Mouse (Mus musculus) liver, embryonic 13.5 days (tissue): ENCODE results near the gene Srgap3. TPM values are rescaled to one million over a fixed set of nuclear protein-coding genes. Genes with fewer than 3 reads are reported as not detected.

Source experiments
- ATAC-seq: fragments of 200-750 bp; cut with Nextera tagmentation; 2 replicates; pipeline ENCODE4 v1.8.0; 2017; ENCODE audit warnings: low read depth, mild to moderate bottlenecking, moderate number of reproducible peaks, moderate library complexity
- DNase-seq: peaks from one replicate; pipeline ENCODE4 v3.0.0; 2022
- H3K27ac ChIP-seq: fragments of 300-500 bp; sonication (generic); 2 replicates; pipeline ENCODE4 v1.5.1; 2015; ENCODE audit warnings: moderate library complexity, mild to moderate bottlenecking, inconsistent platforms
- H3K27me3 ChIP-seq: fragments of 300-500 bp; sonication (generic); 2 replicates; pipeline ENCODE4 v1.6.1; 2015; ENCODE audit warnings: mild to moderate bottlenecking, inconsistent platforms
- H3K36me3 ChIP-seq: fragments of 300-500 bp; sonication (generic); 2 replicates; pipeline ENCODE4 v1.6.1; 2015; ENCODE audit warnings: mild to moderate bottlenecking, inconsistent platforms
- H3K4me1 ChIP-seq: fragments of 300-500 bp; sonication (generic); replicated peaks from 2 replicates; pipeline ENCODE4 v1.6.1; 2015; ENCODE audit warnings: inconsistent platforms
- H3K4me2 ChIP-seq: fragments of 300-500 bp; sonication (generic); 2 replicates; pipeline ENCODE4 v1.6.1; 2015; ENCODE audit warnings: inconsistent platforms, mild to moderate bottlenecking, moderate library complexity
- H3K4me3 ChIP-seq: fragments of 300-500 bp; sonication (generic); replicated peaks from 2 replicates; pipeline ENCODE4 v1.5.1; 2015; ENCODE audit warnings: mild to moderate bottlenecking, inconsistent platforms
- H3K9ac ChIP-seq: fragments of 300-500 bp; sonication (generic); 2 replicates; pipeline ENCODE4 v1.6.1; 2015; ENCODE audit warnings: mild to moderate bottlenecking, inconsistent platforms
- H3K9me3 ChIP-seq: fragments of 300-500 bp; sonication (generic); replicated peaks from 2 replicates; pipeline ENCODE4 v1.6.1; 2016; ENCODE audit warnings: inconsistent platforms
- WGBS: fragments of 180-500 bp; shearing (Covaris S2); methylation state at CpG from one replicate; pipeline ENCODE4 v1.1.7; 2015; ENCODE audit not compliant: insufficient replicate concordance; 5-methylcytosine and 5-hydroxymethylcytosine counted together
- polyA plus RNA-seq: library from polyadenylated mRNA; unstranded; fragments of >200 nt; fragmentation: Nextera tagmentation; extraction: Ambion mirVana; gene quantifications from 2 replicates; pipeline ENCODE4 v1.2.1, GENCODE M21; 2015

Srgap3 gene
- polyA plus RNA-seq, 1 experiment from 2014 or later, result 0.33 TPM

DNA sequence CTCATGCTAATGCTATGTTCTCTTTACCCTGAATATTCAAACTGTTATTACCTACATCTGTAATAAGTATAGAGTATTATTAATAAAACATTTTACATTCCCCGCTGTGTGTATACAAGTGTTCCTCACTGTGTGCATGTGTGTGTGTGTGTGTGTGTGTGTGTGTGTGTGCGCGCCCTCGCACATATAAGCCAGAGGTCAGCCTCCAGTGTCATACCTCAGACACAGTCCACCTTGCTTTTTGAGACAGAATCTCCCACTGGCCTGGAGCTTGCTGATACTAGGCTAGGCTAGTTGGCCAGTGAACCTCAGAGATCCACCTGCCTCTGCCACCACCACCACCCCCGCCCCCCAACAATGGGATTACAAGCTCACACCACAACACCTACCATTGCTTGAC lies 43.3 kb downstream of the Srgap3 start:
- DNase-seq (no peak), ATAC-seq (no peak)
- no peaks in the 10 kb centered on the region for H3K9me3 ChIP-seq
- H3K9ac ChIP-seq, result no peak overlapping the region
- H3K4me2 ChIP-seq, result no peak overlapping the region
- H3K27me3 ChIP-seq, result no peaks in the 10 kb centered on the region
- peaks cover 37% of the 10 kb centered on the region for H3K4me1 ChIP-seq
- WGBS, result 79% methylated on average over 5 of the region's 5 CpGs
- no peak overlapping the region for H3K27ac ChIP-seq
- no peak overlapping the region for H3K4me3 ChIP-seq
- no peaks in the 10 kb centered on the region for H3K36me3 ChIP-seq

- WGBS, result 32% methylated on average over 7 of the region's 7 CpGs
- Histone ChIP-seq H3K27ac (no peak overlapping the region), H3K4me3 (no peak overlapping the region), H3K27me3 (no peaks in the 10 kb centered on the region), H3K9me3 (no peaks in the 10 kb centered on the region), H3K9ac (no peak overlapping the region), H3K36me3 (no peaks in the 10 kb centered on the region), H3K4me2 (no peak overlapping the region), H3K4me1 (peaks cover 35% of the 10 kb centered on the region)
- DNase-seq (no peak), ATAC-seq (no peak)
These were observed 43.8 kb downstream of the Srgap3 start for GRCm38 (mm10) chr6:112903226-112903625.

DNA sequence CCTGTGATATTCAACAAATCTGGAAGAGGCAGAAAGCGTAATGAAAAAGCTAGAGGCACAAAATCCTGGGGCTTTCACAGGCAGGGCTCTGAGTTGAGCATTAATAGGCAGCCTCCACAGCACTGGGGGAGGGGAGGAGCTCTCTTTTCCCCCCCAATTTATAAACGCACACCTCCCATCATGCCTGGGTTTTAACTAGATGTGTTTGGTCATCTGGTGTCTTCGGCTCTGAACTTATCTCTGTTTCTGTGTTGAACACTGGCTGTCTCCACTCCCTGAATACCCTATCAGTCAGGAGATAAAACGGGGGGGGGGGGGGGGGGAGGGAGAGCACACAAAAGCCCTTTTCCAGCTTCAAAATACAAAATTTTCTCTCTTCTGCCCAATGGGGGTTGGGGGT lies 44.3 kb downstream of the Srgap3 start:
- H3K4me1 ChIP-seq, result peaks cover 30% of the 10 kb centered on the region
- no peaks in the 10 kb centered on the region for H3K36me3 ChIP-seq
- H3K9ac ChIP-seq, result no peak overlapping the region
- no peak overlapping the region for H3K4me2 ChIP-seq
- no peaks in the 10 kb centered on the region for H3K27me3 ChIP-seq
- ATAC-seq (peak; percentile 73), DNase-seq (no peak)
- H3K9me3 ChIP-seq, result no peaks in the 10 kb centered on the region
- no peak overlapping the region for H3K27ac ChIP-seq
- WGBS, result 18% methylated on average over 4 of the region's 4 CpGs
- no peak overlapping the region for H3K4me3 ChIP-seq

- H3K4me1 ChIP-seq, result peaks cover 34% of the 10 kb centered on the region
- no peaks in the 10 kb centered on the region for H3K27me3 ChIP-seq
- no peak for ATAC-seq
- H3K9ac ChIP-seq, result no peak overlapping the region
- no peak overlapping the region for H3K4me3 ChIP-seq
- WGBS, result 75% methylated on average over 6 of the region's 6 CpGs
- DNase-seq, result no peak
- no peak overlapping the region for H3K27ac ChIP-seq
- H3K4me2 ChIP-seq, result no peak overlapping the region
- no peaks in the 10 kb centered on the region for H3K36me3 ChIP-seq
- H3K9me3 ChIP-seq, result no peaks in the 10 kb centered on the region
These were observed 46.8 kb downstream of the Srgap3 start for GRCm38 (mm10) chr6:112900306-112900705.

- no peak overlapping the region for H3K4me2 ChIP-seq
- peaks cover 34% of the 10 kb centered on the region for H3K4me1 ChIP-seq
- H3K9me3 ChIP-seq, result no peaks in the 10 kb centered on the region
- no peak overlapping the region for H3K27ac ChIP-seq
- ATAC-seq (no peak), DNase-seq (no peak)
- no peaks in the 10 kb centered on the region for H3K36me3 ChIP-seq
- H3K27me3 ChIP-seq, result no peaks in the 10 kb centered on the region
- WGBS, result 35% methylated on average over 1 of the region's 1 CpGs
- H3K4me3 ChIP-seq, result no peak overlapping the region
- no peak overlapping the region for H3K9ac ChIP-seq
These were observed 47.4 kb downstream of the Srgap3 start for GRCm38 (mm10) chr6:112899711-112900110.

DNA sequence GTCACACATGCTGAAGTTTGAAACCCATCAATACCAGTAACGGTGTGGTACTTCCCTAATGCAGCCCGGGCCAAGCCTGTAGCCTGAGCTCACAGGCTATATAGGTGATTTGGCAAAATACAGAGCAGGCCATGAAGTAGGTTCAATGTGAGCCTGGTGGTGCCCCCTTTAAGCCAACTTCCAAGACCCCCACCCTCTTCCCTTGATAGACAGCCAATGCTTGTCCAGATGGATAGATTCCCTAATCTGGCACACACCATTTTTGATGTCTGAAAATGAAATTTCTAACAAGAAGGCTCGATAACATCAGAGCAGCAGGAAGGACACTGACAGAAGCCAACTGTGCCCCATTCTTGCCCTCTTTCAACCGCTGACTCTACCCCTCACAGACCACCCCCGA lies 47.8 kb downstream of the Srgap3 start:
- Histone ChIP-seq H3K9ac (no peak overlapping the region), H3K4me1 (peaks cover 33% of the 10 kb centered on the region), H3K9me3 (no peaks in the 10 kb centered on the region), H3K4me3 (no peak overlapping the region), H3K36me3 (no peaks in the 10 kb centered on the region), H3K4me2 (no peak overlapping the region), H3K27me3 (no peaks in the 10 kb centered on the region), H3K27ac (no peak overlapping the region)
- ATAC-seq (no peak), DNase-seq (no peak)
- WGBS, result 61% methylated on average over 5 of the region's 5 CpGs

DNA sequence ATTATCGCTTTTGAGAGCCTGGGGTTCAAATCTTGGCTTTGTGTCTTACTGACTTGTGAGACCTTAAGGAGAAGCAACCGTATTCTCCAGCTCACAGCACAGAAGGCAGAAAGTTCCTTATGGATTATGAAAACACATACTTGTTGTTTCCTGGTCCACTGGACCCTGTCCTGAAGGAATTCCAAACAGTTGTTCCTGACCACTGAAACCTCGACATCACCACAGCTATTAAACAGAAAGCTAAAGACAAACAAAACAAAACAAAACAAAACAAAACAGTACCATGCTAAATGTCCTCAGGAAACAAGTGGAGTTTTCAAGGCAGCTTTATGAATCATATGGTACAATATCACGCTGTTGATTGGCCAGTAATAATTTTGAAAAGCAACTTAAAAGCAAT lies 48.6 kb downstream of the Srgap3 start:
- no peak overlapping the region for H3K4me3 ChIP-seq
- peaks cover 27% of the 10 kb centered on the region for H3K4me1 ChIP-seq
- H3K36me3 ChIP-seq, result no peaks in the 10 kb centered on the region
- H3K27ac ChIP-seq, result no peak overlapping the region
- WGBS, result 68% methylated on average over 4 of the region's 4 CpGs
- H3K4me2 ChIP-seq, result no peak overlapping the region
- ATAC-seq, result no peak
- no peaks in the 10 kb centered on the region for H3K9me3 ChIP-seq
- H3K27me3 ChIP-seq, result no peaks in the 10 kb centered on the region
- no peak for DNase-seq
- no peak overlapping the region for H3K9ac ChIP-seq

- H3K9ac ChIP-seq, result no peak overlapping the region
- H3K9me3 ChIP-seq, result no peaks in the 10 kb centered on the region
- no peak overlapping the region for H3K4me2 ChIP-seq
- H3K27me3 ChIP-seq, result no peaks in the 10 kb centered on the region
- no peak for DNase-seq
- no peaks in the 10 kb centered on the region for H3K36me3 ChIP-seq
- H3K4me3 ChIP-seq, result no peak overlapping the region
- no peak overlapping the region for H3K27ac ChIP-seq
- ATAC-seq, result peak; percentile 69
- WGBS, result 39% methylated on average over 11 of the region's 11 CpGs
- H3K4me1 ChIP-seq, result peaks cover 7% of the 10 kb centered on the region
These were observed 50.7 kb downstream of the Srgap3 start for GRCm38 (mm10) chr6:112896372-112896771.

DNA sequence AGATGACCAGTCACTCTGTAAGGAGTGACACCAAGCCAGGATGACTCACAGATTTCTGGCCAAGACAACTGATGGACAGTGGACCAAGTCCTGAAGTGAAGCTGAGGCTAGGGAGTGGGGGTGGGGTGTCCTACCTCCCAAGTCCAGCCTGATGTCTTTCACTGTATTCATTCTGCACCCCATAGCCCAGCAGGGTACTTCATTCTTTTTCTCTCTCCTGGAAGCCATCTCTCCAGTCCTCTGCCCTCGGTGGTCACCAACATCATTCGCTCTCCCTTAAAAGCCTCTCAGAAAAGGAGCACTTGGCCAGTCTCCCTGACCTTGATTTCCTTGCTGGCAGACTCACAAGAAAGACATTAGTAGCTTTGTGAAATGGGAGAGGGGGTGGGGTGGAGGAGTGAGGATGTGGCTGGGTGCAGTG lies 56.7 kb downstream of the Srgap3 start:
- DNase-seq, result no peak

GRCm38 (mm10) chr6:112883588-112884135 lies 63.4 kb downstream of the Srgap3 start:
- Histone ChIP-seq H3K36me3 (no peaks in the 10 kb centered on the region), H3K9ac (no peak overlapping the region), H3K4me2 (no peak overlapping the region), H3K27ac (no peak overlapping the region), H3K4me3 (no peak overlapping the region), H3K9me3 (no peaks in the 10 kb centered on the region), H3K27me3 (no peaks in the 10 kb centered on the region), H3K4me1 (no peaks in the 10 kb centered on the region)
- ATAC-seq (no peak), DNase-seq (no peak)
- 65% methylated on average over 5 of the region's 5 CpGs for WGBS

More for the DNA sequence above, 56.7 kb downstream of the Srgap3 start:
- Histone ChIP-seq H3K4me1 (peaks cover 4% of the 10 kb centered on the region; the same call in 1 of the 2 replicates), H3K9me3 (no peaks in the 10 kb centered on the region), H3K27me3 (no peaks in the 10 kb centered on the region), H3K27ac (no peak overlapping the region), H3K9ac (no peak overlapping the region), H3K4me3 (no peak overlapping the region), H3K36me3 (no peaks in the 10 kb centered on the region), H3K4me2 (no peak overlapping the region)
- no peak for ATAC-seq
- WGBS, result 74% methylated on average over 2 of the region's 2 CpGs

DNA sequence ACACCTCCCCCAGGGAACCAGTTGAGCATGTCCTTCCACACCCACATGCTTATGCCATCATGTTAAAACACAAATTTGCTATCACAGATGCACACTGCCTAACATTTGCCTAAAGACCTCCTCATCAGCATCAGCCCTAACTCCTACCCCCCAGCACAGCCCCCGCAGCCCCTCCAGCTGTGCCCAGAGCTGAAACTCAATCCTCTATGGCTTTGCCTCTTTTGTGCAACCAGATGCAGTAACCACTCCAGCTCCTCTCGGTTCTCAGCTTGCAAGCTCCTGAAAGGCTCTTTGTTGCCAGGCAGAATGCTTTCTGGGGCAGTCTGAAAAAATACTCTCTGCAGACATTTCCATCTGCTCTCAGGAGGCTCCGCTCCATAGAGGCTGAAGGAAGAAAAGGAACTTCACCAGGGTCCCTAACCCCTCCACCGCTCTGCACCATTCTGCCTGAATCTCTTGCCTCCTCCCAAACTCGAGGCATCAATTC lies 67.0 kb downstream of the Srgap3 start:
- H3K4me1 ChIP-seq, result no peaks in the 10 kb centered on the region
- no peak overlapping the region for H3K4me3 ChIP-seq
- H3K9ac ChIP-seq, result no peak overlapping the region
- H3K36me3 ChIP-seq, result no peaks in the 10 kb centered on the region
- ATAC-seq (no peak), DNase-seq (no peak)
- H3K9me3 ChIP-seq, result no peaks in the 10 kb centered on the region
- H3K27me3 ChIP-seq, result no peaks in the 10 kb centered on the region
- 54% methylated on average over 5 of the region's 5 CpGs for WGBS
- no peak overlapping the region for H3K27ac ChIP-seq
- no peak overlapping the region for H3K4me2 ChIP-seq

DNA sequence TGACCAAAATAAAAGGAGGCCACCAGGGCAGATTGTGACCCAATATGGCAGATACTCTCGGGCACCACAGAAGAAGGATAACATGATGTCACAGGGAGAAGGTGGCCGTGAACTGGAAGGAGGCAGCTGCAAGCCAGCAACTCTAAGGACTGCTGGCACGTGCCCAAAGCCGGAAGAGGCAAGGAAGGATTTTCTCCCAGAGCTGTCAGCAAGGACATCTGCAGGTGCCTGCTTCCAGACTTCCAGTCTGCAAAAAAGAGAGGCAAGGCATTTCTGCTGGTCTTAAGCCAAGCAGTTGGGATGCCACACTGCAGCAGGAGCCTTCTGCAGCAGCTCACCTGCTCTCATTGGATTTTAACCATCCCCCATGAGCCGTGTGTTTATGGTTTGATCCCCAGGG lies 67.9 kb downstream of the Srgap3 start:
- DNase-seq (no peak), ATAC-seq (no peak)
- no peaks in the 10 kb centered on the region for H3K4me1 ChIP-seq
- H3K27ac ChIP-seq, result no peak overlapping the region
- H3K9me3 ChIP-seq, result no peaks in the 10 kb centered on the region
- H3K4me3 ChIP-seq, result no peak overlapping the region
- 70% methylated on average over 5 of the region's 5 CpGs for WGBS
- no peaks in the 10 kb centered on the region for H3K36me3 ChIP-seq
- H3K4me2 ChIP-seq, result no peak overlapping the region
- H3K9ac ChIP-seq, result no peak overlapping the region
- no peaks in the 10 kb centered on the region for H3K27me3 ChIP-seq
